In genomic region chr11:80778157-80778556, GRCm38 (mm10) we compare ENCODE assay signal across 15 mouse cellular contexts. TPM values are rescaled to one million over a fixed set of nuclear protein-coding genes. Genes with fewer than 3 reads are reported as not detected.
A peak's percentile ranks its signal among the peaks of the same experiment; 100 is the strongest.
DNase-seq lines count a peak whose midpoint lies in the region; ATAC-seq lines count a peak whose summit lies in the region.
"Had no signal": no experiment of that assay in that cellular context is flagged by ENCODE, and none has a peak within 500 bp of the region (broad histone marks: within the 10 kb centered on the region; RNA-seq: fewer than 3 reads in every experiment).

No protein-coding gene starts in this region.

- peaks cover 11% of the 10 kb centered on the region; the same call in 1 of the 2 replicates for H3K27me3 ChIP-seq in limb, embryonic 13.5 days
- H3K27me3 ChIP-seq in limb, embryonic 10.5 days (ENCODE audit: low read depth, poor library complexity, severe bottlenecking), result peaks cover 9% of the 10 kb centered on the region; the same call in 1 of the 2 replicates
- H3K27me3 ChIP-seq: CH12.LX; hindbrain, embryonic 15.5 days had no signal

- no peak overlapping the region for H3K9ac ChIP-seq in limb, embryonic 13.5 days
- H3K9ac ChIP-seq: hindbrain, embryonic 15.5 days; neural tube, embryonic 12.5 days had no signal

- no peak overlapping the region for H3K27ac ChIP-seq in limb, embryonic 13.5 days
- no peak overlapping the region for H3K27ac ChIP-seq in limb, embryonic 10.5 days
- H3K27ac ChIP-seq: hindbrain, embryonic 15.5 days; macrophage; neural tube, embryonic 12.5 days had no signal

- H3K9me3 ChIP-seq in limb, embryonic 13.5 days, result no peaks in the 10 kb centered on the region
- H3K9me3 ChIP-seq in limb, embryonic 10.5 days (replicated peaks), result no peaks in the 10 kb centered on the region
- H3K9me3 ChIP-seq: hindbrain, embryonic 15.5 days; neural tube, embryonic 12.5 days had no signal

- H3K4me1 ChIP-seq in limb, embryonic 13.5 days, result peaks cover 12% of the 10 kb centered on the region; the same call in 1 of the 2 replicates
- peaks cover 13% of the 10 kb centered on the region for H3K4me1 ChIP-seq in limb, embryonic 10.5 days

- H3K4me3 ChIP-seq in limb, embryonic 13.5 days, result no peak overlapping the region
- no peak overlapping the region for H3K4me3 ChIP-seq in limb, embryonic 10.5 days
- H3K4me3 ChIP-seq: neural tube, embryonic 12.5 days had no signal

- WGBS in limb, embryonic 13.5 days, result 56% methylated on average over 6 of the region's 6 CpGs
- WGBS in limb, embryonic 10.5 days, result 60% methylated on average over 6 of the region's 6 CpGs

- H3K36me3 ChIP-seq in limb, embryonic 13.5 days, result no peaks in the 10 kb centered on the region
- H3K36me3 ChIP-seq in limb, embryonic 10.5 days, result no peaks in the 10 kb centered on the region
- H3K36me3 ChIP-seq: hindbrain, embryonic 15.5 days; neural tube, embryonic 12.5 days had no signal

- peak; percentile 43 for DNase-seq in adrenal gland, adult 2 months
- DNase-seq in adrenal gland, postnatal 4 days (ENCODE audit: low spot score in 2 of 2), result no peak
- DNase-seq in limb, embryonic 10.5 days (ENCODE audit: low spot score), result no peak
- peak; percentile 9 for DNase-seq in induced T-regulatory cell, adult 2 months (ENCODE audit: low read depth)
- peak; percentile 21 for DNase-seq in lung, postnatal 25 days (ENCODE audit: low spot score)
- DNase-seq in urinary bladder, postnatal 14 days (ENCODE audit: low spot score), result no peak
- DNase-seq: spleen, adult 18-20 months had no signal

- ATAC-seq in limb, embryonic 13.5 days (ENCODE audit: low FRiP score, low read depth), result no peak
- no peak for ATAC-seq in megakaryocyte, adult 5-6 weeks (ENCODE audit: poor library complexity, severe bottlenecking)
- ATAC-seq: forebrain, embryonic 14.5 days; midbrain, embryonic 16.5 days had no signal

- H3K4me2 ChIP-seq in limb, embryonic 13.5 days (replicated peaks), result peak overlapping the region; percentile 19; the same call in 1 of the 2 replicates

RNA-seq across cellular contexts. Expression of gene Myo1d, which starts 1.7 kb away (rescaled TPM):
- 10 to 100 TPM; 63.8 to 87.9 TPM for total RNA-seq in adrenal gland, adult 2 months (2021)
- polyA plus RNA-seq in adrenal gland, adult 2 months (2012; rRNA removed), result 47.2 and 70.7 TPM in 2 replicates
- 10 to 100 TPM; 34.4 to 41.9 TPM for total RNA-seq in adrenal gland, postnatal 4 days (2021)
- polyA plus RNA-seq in limb, embryonic 13.5 days (2015; fragmentation: Nextera tagmentation; extraction: Ambion mirVana), result 6.7 and 7.9 TPM in 2 replicates
- polyA plus RNA-seq in limb, embryonic 10.5 days (2016; fragmentation: Nextera tagmentation; extraction: Ambion mirVana), result 3.8 and 4.6 TPM in 2 replicates
- 5.6 and 6.2 TPM in 2 replicates for total RNA-seq in megakaryocyte, adult 5-6 weeks (2015)
- total RNA-seq in megakaryocyte, adult 5-6 weeks (2017), result 3.0 and 4.2 TPM in 2 replicates

RNA-seq across cellular contexts. Expression of gene Tmem98, which starts 31.8 kb away (rescaled TPM):
- total RNA-seq in adrenal gland, adult 2 months (2021), result 10 to 100 TPM; 39.6 to 73.2 TPM
- 76.9 and 108 TPM in 2 replicates for polyA plus RNA-seq in adrenal gland, adult 2 months (2012; rRNA removed)
- total RNA-seq in adrenal gland, postnatal 4 days (2021), result 10 to 100 TPM; 52.7 to 53.2 TPM
- polyA plus RNA-seq in limb, embryonic 13.5 days (2015; fragmentation: Nextera tagmentation; extraction: Ambion mirVana), result 106 and 107 TPM in 2 replicates
- polyA plus RNA-seq in limb, embryonic 10.5 days (2016; fragmentation: Nextera tagmentation; extraction: Ambion mirVana), result 138 and 145 TPM in 2 replicates
- 0.16 TPM in 1 of 2 replicates, not detected in the other for total RNA-seq in megakaryocyte, adult 5-6 weeks (2015)
- total RNA-seq in megakaryocyte, adult 5-6 weeks (2017), result 0.22 TPM in 1 of 2 replicates, not detected in the other
- polyA plus RNA-seq: macrophage had no signal

Comparison
In these comparisons a context has a peak if more than half of its experiments do, and no peak if none do; other contexts are left out.
1. DNase-seq: peak in adrenal gland, adult 2 months (single experiment), induced T-regulatory cell, adult 2 months (single experiment) and lung, postnatal 25 days (single experiment); none in adrenal gland, postnatal 4 days (0 of 2), limb, embryonic 10.5 days (single experiment) and urinary bladder, postnatal 14 days (single experiment).
2. RNA of gene Myo1d, which starts 1.7 kb away (total RNA-seq): 63.8 to 87.9 TPM in adrenal gland, adult 2 months and 34.4 to 41.9 TPM in adrenal gland, postnatal 4 days; 3.0 to 6.2 TPM in megakaryocyte, adult 5-6 weeks; every median in the first group is over 4 times any median in the second.
3. RNA of gene Tmem98, which starts 31.8 kb away (total RNA-seq): 39.6 to 73.2 TPM in adrenal gland, adult 2 months and 52.7 to 53.2 TPM in adrenal gland, postnatal 4 days; 0.16 to 0.22 TPM in megakaryocyte, adult 5-6 weeks; every median in the first group is over 10 times any median in the second.